In genomic region chr10:61920655-61921365, GRCm38 (mm10) we compare ENCODE assay signal across 8 mouse cellular contexts. TPM values are rescaled to one million over a fixed set of nuclear protein-coding genes. Genes with fewer than 3 reads are reported as not detected.
A peak's percentile ranks its signal among the peaks of the same experiment; 100 is the strongest.
DNase-seq lines count a peak whose midpoint lies in the region; ATAC-seq and TF ChIP-seq lines count a peak whose summit lies in the region.

No protein-coding gene starts in this region.

- no peaks in the 10 kb centered on the region; the same call in 1 of the 2 replicates for H3K36me3 ChIP-seq in E14TG2a.4 (ENCODE audit: insufficient read depth, low read length)
- H3K36me3 ChIP-seq in heart, embryonic 13.5 days: peaks cover 13% of the 10 kb centered on the region
- H3K36me3 ChIP-seq in limb, embryonic 13.5 days: no peaks in the 10 kb centered on the region

- H3K9me3 ChIP-seq in E14TG2a.4 (ENCODE audit: low read length): peaks cover 26% of the 10 kb centered on the region
- peaks cover 1% of the 10 kb centered on the region for H3K9me3 ChIP-seq in heart, embryonic 13.5 days
- peaks cover 4% of the 10 kb centered on the region; the same call in 1 of the 2 replicates for H3K9me3 ChIP-seq in limb, embryonic 13.5 days

- peak overlapping the region; percentile 69 for H3K9ac ChIP-seq in heart, embryonic 13.5 days
- H3K9ac ChIP-seq in limb, embryonic 13.5 days: 0 out of 2 replicates have a peak overlapping the region, but pooled peaks have one; percentile 31

- WGBS in heart, embryonic 13.5 days: 6% methylated on average over 11 of the region's 11 CpGs
- WGBS in limb, embryonic 13.5 days: 11% methylated on average over 11 of the region's 11 CpGs

- H3K27ac ChIP-seq in heart, embryonic 13.5 days (replicated peaks): peak overlapping the region; percentile 93
- H3K27ac ChIP-seq in limb, embryonic 13.5 days: peak overlapping the region; percentile 77; the same call in 1 of the 2 replicates

- no peak for TF ChIP-seq CTCF in E14TG2a.4 (conservative IDR thresholded peaks at IDR 0.05; ENCODE audit: low read length)

- peak; percentile 28 to 55 for DNase-seq in cerebellum, postnatal 14 days
- DNase-seq in cerebellum, postnatal 36 days: no peak
- no peak for DNase-seq in right cerebral cortex, postnatal 4 days
- no peak for DNase-seq in spleen, adult 12 weeks (ENCODE audit: low spot score)
- no peak for DNase-seq in urinary bladder, postnatal 10 days (ENCODE audit: low spot score)

- ATAC-seq in heart, embryonic 13.5 days (ENCODE audit: extremely low read depth, insufficient number of reproducible peaks, low FRiP score, low TSS enrichment): peak; percentile 59; the same call in 1 of the 2 replicates
- ATAC-seq in limb, embryonic 13.5 days (ENCODE audit: low FRiP score, low read depth): no peak; the same call in 1 of the 2 replicates

- peak overlapping the region; percentile 58 for H3K4me2 ChIP-seq in heart, embryonic 13.5 days
- H3K4me2 ChIP-seq in limb, embryonic 13.5 days (replicated peaks): peak overlapping the region; percentile 52

- H3K4me3 ChIP-seq in E14TG2a.4 (replicated peaks; ENCODE audit: low read length): peak overlapping the region; percentile 32; the same call in 1 of the 2 replicates
- H3K4me3 ChIP-seq in heart, embryonic 13.5 days: peak overlapping the region; percentile 24; the same call in 1 of the 2 replicates
- H3K4me3 ChIP-seq in limb, embryonic 13.5 days: no peak overlapping the region

- no peaks in the 10 kb centered on the region for H3K27me3 ChIP-seq in E14TG2a.4 (ENCODE audit: insufficient read depth, low read length)
- H3K27me3 ChIP-seq in heart, embryonic 13.5 days (replicated peaks): no peaks in the 10 kb centered on the region
- no peaks in the 10 kb centered on the region for H3K27me3 ChIP-seq in limb, embryonic 13.5 days

- peaks cover 58% of the 10 kb centered on the region for H3K4me1 ChIP-seq in E14TG2a.4 (replicated peaks; ENCODE audit: low read depth, low read length)
- H3K4me1 ChIP-seq in heart, embryonic 13.5 days: peaks cover 47% of the 10 kb centered on the region
- peaks cover 26% of the 10 kb centered on the region for H3K4me1 ChIP-seq in limb, embryonic 13.5 days

RNA-seq across cellular contexts. Expression of gene Col13a1, which starts 58.1 kb away (rescaled TPM):
- polyA plus RNA-seq in heart, embryonic 13.5 days (2015; fragmentation: Nextera tagmentation; extraction: Ambion mirVana): 11.1 and 12.5 TPM in 2 replicates
- polyA plus RNA-seq in limb, embryonic 13.5 days (2015; fragmentation: Nextera tagmentation; extraction: Ambion mirVana): 4.0 and 4.6 TPM in 2 replicates

Comparison
In these comparisons a context has a peak if more than half of its experiments do, and no peak if none do; other contexts are left out.
1. DNase-seq: peak in cerebellum, postnatal 14 days (2 of 2); none in cerebellum, postnatal 36 days (0 of 2), right cerebral cortex, postnatal 4 days (single experiment), spleen, adult 12 weeks (single experiment) and urinary bladder, postnatal 10 days (single experiment).